Mouse (Mus musculus) spleen, postnatal 10 days (tissue): ENCODE measurements around the gene Maco1.

Source experiments
- DNase-seq, 2 experiments: peaks; one replicate each; pipeline ENCODE4 v3.0.0; 2021 to 2022; ENCODE audit warnings: low spot score in 2 of 2

Maco1 gene

GRCm38 (mm10) chr4:134772805-134773674 lies 80.1 kb downstream of the Maco1 start:
- peak in 1 of 2 experiments; percentile 54 for DNase-seq

GRCm38 (mm10) chr4:134769891-134770290 lies 83.3 kb downstream of the Maco1 start:
- DNase-seq, result no peak

GRCm38 (mm10) chr4:134769081-134769811 lies 83.9 kb downstream of the Maco1 start:
- DNase-seq, result no peak

GRCm38 (mm10) chr4:134768226-134768888 lies 84.8 kb downstream of the Maco1 start:
- no peak for DNase-seq

- DNase-seq, result peak; percentile 84 to 89
Measured at GRCm38 (mm10) chr4:134767426-134768225, 85.5 kb downstream of the Maco1 start, which contains the start of gene Ldlrap1. Gene Ldlrap1 (minus strand): TSS chr4:134768024.

- DNase-seq, result peak; percentile 48 to 60
Measured at GRCm38 (mm10) chr4:134766904-134767425, 86.2 kb downstream of the Maco1 start.

- DNase-seq, result no peak
Measured at GRCm38 (mm10) chr4:134766277-134766676, 86.9 kb downstream of the Maco1 start.

- DNase-seq, result peak in 1 of 2 experiments; percentile 51
Measured at GRCm38 (mm10) chr4:134764333-134764732, 88.8 kb downstream of the Maco1 start.

GRCm38 (mm10) chr4:134762360-134762759 lies 90.8 kb downstream of the Maco1 start:
- peak; percentile 46 to 58 for DNase-seq

GRCm38 (mm10) chr4:134760793-134761201 lies 92.3 kb downstream of the Maco1 start:
- peak in 1 of 2 experiments; percentile 76 for DNase-seq

- peak; percentile 39 to 43 for DNase-seq
Measured at GRCm38 (mm10) chr4:134760281-134760680, 92.9 kb downstream of the Maco1 start.

- DNase-seq, result peak; percentile 42 to 63
Measured at GRCm38 (mm10) chr4:134759564-134759963, 93.6 kb downstream of the Maco1 start.

- no peak for DNase-seq
Measured at GRCm38 (mm10) chr4:134758922-134759321, 94.2 kb downstream of the Maco1 start.

- no peak for DNase-seq
Measured at GRCm38 (mm10) chr4:134758367-134758766, 94.8 kb downstream of the Maco1 start.

GRCm38 (mm10) chr4:134756953-134757352 lies 96.2 kb downstream of the Maco1 start:
- no peak for DNase-seq

- DNase-seq, result no peak
Measured at GRCm38 (mm10) chr4:134754941-134755340, 98.2 kb downstream of the Maco1 start.

GRCm38 (mm10) chr4:134754371-134754770 lies 98.8 kb downstream of the Maco1 start:
- peak in 1 of 2 experiments; percentile 62 for DNase-seq

GRCm38 (mm10) chr4:134753516-134754261 lies 99.5 kb downstream of the Maco1 start:
- DNase-seq, result peak in 1 of 2 experiments; percentile 42

GRCm38 (mm10) chr4:134752911-134753426 lies 100.2 kb downstream of the Maco1 start:
- DNase-seq, result no peak
